Mouse (Mus musculus): Measurements from ENCODE around the gene Psip1.

DNA sequence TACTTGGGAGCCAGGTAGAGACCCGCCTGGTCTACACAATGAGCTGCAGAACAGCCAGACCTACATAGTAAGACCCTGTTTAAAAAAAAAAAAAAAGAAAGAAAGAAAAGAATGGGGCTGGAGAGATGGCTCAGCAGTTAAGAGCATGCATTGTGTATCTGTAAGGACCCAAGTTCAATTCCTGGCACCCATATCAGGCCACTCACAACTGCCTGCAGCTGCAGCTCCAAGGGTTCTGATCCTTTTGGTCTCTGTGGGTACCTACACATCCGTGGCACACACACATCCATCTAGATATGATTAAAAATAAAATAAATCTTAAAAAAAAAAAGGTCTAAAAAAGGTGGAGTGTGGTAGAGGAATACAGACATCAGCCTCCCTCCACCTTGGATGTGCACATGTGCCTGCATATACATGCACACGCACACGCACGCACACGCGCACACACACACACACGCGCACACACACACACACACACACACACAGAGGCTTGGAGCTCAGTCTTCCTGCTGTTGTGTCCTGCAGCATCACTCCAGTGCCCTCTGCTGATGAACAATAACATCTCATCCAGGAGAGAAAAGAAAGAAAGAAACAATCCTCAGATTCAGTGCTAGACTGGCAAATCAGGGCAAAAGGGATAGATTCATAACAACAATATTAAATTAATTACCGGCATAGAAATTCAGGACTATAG is 28.9 kb upstream of the Psip1 start:
- TF ChIP-seq CTCF (IDR thresholded peaks at IDR 0.05; ENCODE audit: control insufficient read depth, insufficient read depth, insufficient replicate concordance, low read depth, low read length): no peak
- TF ChIP-seq POLR2A (IDR thresholded peaks at IDR 0.05; ENCODE audit: control insufficient read depth, low read depth, low read length): no peak

Measured in testis, adult 2 months (tissue).